Comparison of ENCODE assay signal across 18 mouse cellular contexts in the genomic region with DNA sequence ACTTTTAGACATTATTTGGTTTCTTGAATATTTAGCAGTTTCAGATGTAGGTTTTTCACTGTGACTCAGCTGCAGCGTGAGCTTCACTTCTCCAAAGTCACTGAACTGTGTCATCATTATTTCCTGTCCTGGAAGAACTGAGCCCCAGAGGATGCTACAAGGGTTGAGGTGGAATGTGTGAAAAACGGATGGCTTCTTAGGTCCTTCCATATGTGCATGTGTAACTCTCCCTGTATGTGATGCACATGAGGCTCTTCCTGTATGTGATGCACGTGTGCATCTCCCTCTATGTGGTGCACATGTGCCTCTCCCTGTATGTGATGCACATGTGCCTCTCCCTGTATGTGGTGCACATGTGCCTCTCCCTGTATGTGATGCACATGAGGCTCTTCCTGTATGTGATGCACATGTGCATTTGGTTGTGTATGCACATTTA. TPM values are rescaled to one million over a fixed set of nuclear protein-coding genes. Genes with fewer than 3 reads are reported as not detected.
DNase-seq lines count a peak whose midpoint lies in the region; TF ChIP-seq lines count a peak whose summit lies in the region.
"Had no signal": no experiment of that assay in that cellular context is flagged by ENCODE, and none has a peak within 500 bp of the region (broad histone marks: within the 10 kb centered on the region; RNA-seq: fewer than 3 reads in every experiment).

No protein-coding gene starts in this region.

- no peak for TF ChIP-seq POLR2A in bone marrow macrophage, adult 2 months (IDR thresholded peaks at IDR 0.05; ENCODE audit: borderline replicate concordance, low read depth, low read length)

- intact Hi-C loops in heart, postnatal 14 days (cut with DNase I), result no loop called here

- no peak overlapping the region for H3K4me3 ChIP-seq in bone marrow macrophage, adult 2 months (ENCODE audit: insufficient read depth, low read length)
- peak overlapping the region; percentile 47 for H3K4me3 ChIP-seq in megakaryocyte, embryonic 14.5 days (replicated peaks)
- H3K4me3 ChIP-seq: embryonic facial prominence, embryonic 15.5 days; heart, embryonic 10.5 days; limb, embryonic 13.5 days had no signal

- H3K27me3 ChIP-seq in megakaryocyte, embryonic 14.5 days (replicated peaks), result no peaks in the 10 kb centered on the region
- H3K27me3 ChIP-seq: embryonic facial prominence, embryonic 15.5 days; limb, embryonic 13.5 days had no signal

- H3K9me3 ChIP-seq in megakaryocyte, embryonic 14.5 days, result no peaks in the 10 kb centered on the region
- H3K9me3 ChIP-seq: embryonic facial prominence, embryonic 15.5 days; heart, embryonic 10.5 days; limb, embryonic 13.5 days had no signal

- peaks cover 30% of the 10 kb centered on the region for H3K4me1 ChIP-seq in bone marrow macrophage, adult 2 months (ENCODE audit: control insufficient read depth, insufficient read depth, low read length)
- H3K4me1 ChIP-seq in megakaryocyte, embryonic 14.5 days, result peaks cover 28% of the 10 kb centered on the region
- H3K4me1 ChIP-seq: embryonic facial prominence, embryonic 15.5 days; heart, embryonic 10.5 days; limb, embryonic 13.5 days had no signal

- 0 out of 2 replicates have a peak overlapping the region, but pooled peaks have one; percentile 17 for H3K27ac ChIP-seq in bone marrow macrophage, adult 2 months (ENCODE audit: insufficient read depth, low read depth, low read length)
- H3K27ac ChIP-seq: embryonic facial prominence, embryonic 15.5 days; heart, embryonic 10.5 days; hindbrain, postnatal 0 days; limb, embryonic 13.5 days had no signal

- H3K36me3 ChIP-seq in megakaryocyte, embryonic 14.5 days (replicated peaks; ENCODE audit: low read length), result peaks cover 42% of the 10 kb centered on the region
- H3K36me3 ChIP-seq: embryonic facial prominence, embryonic 15.5 days; heart, embryonic 10.5 days; limb, embryonic 13.5 days had no signal

- TF ChIP-seq CTCF in bone marrow macrophage, adult 2 months (IDR thresholded peaks at IDR 0.05; ENCODE audit: low read depth, low read length), result no peak

- DNase-seq in heart, adult 11 months, result peak; percentile 87
- DNase-seq in heart, postnatal 14 days, result no peak
- peak; percentile 59 to 69 for DNase-seq in B cell, adult 2 months
- no peak for DNase-seq in cerebellum, adult 11-12 months
- DNase-seq in layer of hippocampus, adult 18-20 months (ENCODE audit: low spot score in 2 of 2), result no peak
- DNase-seq in adrenal gland, adult 8-10 months, result no peak
- DNase-seq: cerebellum, adult 18-20 months; heart, postnatal 36 days; kidney, adult 8-10 months; lung, adult 2 months; right cerebral cortex, postnatal 14 days; thymus, adult 2 months had no signal

RNA-seq across cellular contexts. Expression of a gene that starts 13.1 kb away (rescaled TPM):
- total RNA-seq in heart, postnatal 14 days (2021), result 1 to 10 TPM in 1 of 2 experiments, under 1 TPM in 1; 0.84 to 2.3 TPM
- 76.0 and 78.0 TPM in 2 replicates for polyA plus RNA-seq in bone marrow macrophage, adult 2 months (2012; ENCODE audit: insufficient read depth, insufficient read length, missing spikeins)
- polyA plus RNA-seq in megakaryocyte, embryonic 14.5 days (2012; ENCODE audit: insufficient read depth, low replicate concordance), result 3.6 TPM in 1 of 2 replicates, not detected in the other
- total RNA-seq in layer of hippocampus, adult 18-20 months (2021), result under 1 TPM; 0.68 to 0.89 TPM
- total RNA-seq in adrenal gland, adult 8-10 months (2022), result 1 to 10 TPM; 1.6 to 2.7 (median 2.3) TPM

RNA-seq across cellular contexts. Expression of a gene that starts 40.3 kb away (rescaled TPM):
- not detected for total RNA-seq in heart, postnatal 14 days (2021)
- not detected in 2 replicates for polyA plus RNA-seq in bone marrow macrophage, adult 2 months (2012; ENCODE audit: insufficient read depth, insufficient read length, missing spikeins)
- not detected in 2 replicates for polyA plus RNA-seq in megakaryocyte, embryonic 14.5 days (2012; ENCODE audit: insufficient read depth, low replicate concordance)
- total RNA-seq in layer of hippocampus, adult 18-20 months (2021), result 1 to 10 TPM; 1.1 to 1.4 TPM
- under 1 TPM in 3 of 4 experiments, not detected in 1; 0.24 to 0.49 (median 0.38) TPM for total RNA-seq in adrenal gland, adult 8-10 months (2022)
- total RNA-seq: heart, postnatal 36 days; hindbrain, postnatal 0 days had no signal
- polyA plus RNA-seq: embryonic facial prominence, embryonic 15.5 days; lung, adult 2 months had no signal

RNA-seq across cellular contexts. Expression of a gene that starts 41.2 kb away (rescaled TPM):
- total RNA-seq in heart, postnatal 14 days (2021), result 1 to 10 TPM; 9.8 to 9.9 TPM
- 12.6 and 13.4 TPM in 2 replicates for polyA plus RNA-seq in bone marrow macrophage, adult 2 months (2012; ENCODE audit: insufficient read depth, insufficient read length, missing spikeins)
- 9.0 and 18.1 TPM in 2 replicates for polyA plus RNA-seq in megakaryocyte, embryonic 14.5 days (2012; ENCODE audit: insufficient read depth, low replicate concordance)
- total RNA-seq in layer of hippocampus, adult 18-20 months (2021), result 10 to 100 TPM; 22.1 to 25.9 TPM
- 10 to 100 TPM; 18.8 to 23.4 (median 21.5) TPM for total RNA-seq in adrenal gland, adult 8-10 months (2022)

Comparison
In these comparisons a context has a peak if more than half of its experiments do, and no peak if none do; other contexts are left out.
1. DNase-seq: peak in heart, adult 11 months (single experiment) and B cell, adult 2 months (2 of 2); none in heart, postnatal 14 days (0 of 2), cerebellum, adult 11-12 months (single experiment), layer of hippocampus, adult 18-20 months (0 of 2) and adrenal gland, adult 8-10 months (single experiment).